Mouse (Mus musculus): ENCODE measurements around the gene Clic1. TPM values are rescaled to one million over a fixed set of nuclear protein-coding genes. Genes with fewer than 3 reads are reported as not detected.

The Clic1 gene
- polyA plus RNA-seq, 2 experiments = 103 to 229 TPM

DNA sequence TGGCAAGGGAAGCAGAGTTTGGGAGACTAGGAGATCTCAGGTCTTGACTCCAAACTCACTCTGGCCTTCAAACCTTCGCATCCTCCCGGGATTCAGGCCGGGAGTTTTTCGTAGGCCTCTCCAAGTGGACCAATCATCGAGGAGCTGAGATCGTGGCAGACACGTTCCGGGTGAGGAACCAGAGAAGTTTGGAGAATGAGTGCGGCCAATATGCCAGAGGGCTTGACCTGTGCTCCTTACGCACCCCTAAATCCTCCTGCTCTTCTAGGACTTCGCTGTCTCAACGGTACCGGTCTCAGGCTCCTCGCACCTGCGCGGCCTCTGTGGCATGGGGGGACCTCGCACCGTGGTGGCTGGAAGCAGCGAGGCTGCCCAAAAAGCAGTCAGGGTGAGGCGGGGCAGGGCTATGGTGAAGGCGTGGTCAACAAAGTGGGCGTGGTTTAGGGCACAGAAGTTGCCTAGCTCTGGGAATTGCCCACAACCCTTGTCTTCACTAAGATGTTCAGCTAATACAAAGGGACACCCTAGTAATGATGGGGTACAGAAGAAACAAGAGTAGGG, 11.1 kb downstream of the Clic1 start:
- no peak for TF ChIP-seq POLR2A (IDR thresholded peaks at IDR 0.05; ENCODE audit: borderline replicate concordance, extremely low read depth, insufficient read depth, insufficient read length)
- Histone ChIP-seq H3K36me3 (ENCODE audit: control insufficient read depth, insufficient read depth, low read length) (peaks cover 54% of the 10 kb centered on the region), H3K27me3 (ENCODE audit: control insufficient read depth, insufficient read depth, low read length) (peaks cover 9% of the 10 kb centered on the region), H3K27ac (replicated peaks; ENCODE audit: low read depth, low read length) (no peak overlapping the region), H3K4me2 (replicated peaks; ENCODE audit: low read depth, low read length, severe bottlenecking) (peak overlapping the region; percentile 89), H3K4me1 (ENCODE audit: control insufficient read depth, insufficient read depth, low read length) (peaks cover 27% of the 10 kb centered on the region), H3K9ac (ENCODE audit: low read depth, low read length, severe bottlenecking) (no peak overlapping the region; the same call in 1 of the 2 replicates), H3K4me3 (replicated peaks; ENCODE audit: low read length) (peak overlapping the region; percentile 61), H3K9me3 (ENCODE audit: control insufficient read depth, low read length) (no peaks in the 10 kb centered on the region)
- no peak for DNase-seq (ENCODE audit: low spot score)
- ATAC-seq (ENCODE audit: low FRiP score, low read depth) = no peak
- WGBS = 55% methylated on average over 22 of the region's 22 CpGs

DNA sequence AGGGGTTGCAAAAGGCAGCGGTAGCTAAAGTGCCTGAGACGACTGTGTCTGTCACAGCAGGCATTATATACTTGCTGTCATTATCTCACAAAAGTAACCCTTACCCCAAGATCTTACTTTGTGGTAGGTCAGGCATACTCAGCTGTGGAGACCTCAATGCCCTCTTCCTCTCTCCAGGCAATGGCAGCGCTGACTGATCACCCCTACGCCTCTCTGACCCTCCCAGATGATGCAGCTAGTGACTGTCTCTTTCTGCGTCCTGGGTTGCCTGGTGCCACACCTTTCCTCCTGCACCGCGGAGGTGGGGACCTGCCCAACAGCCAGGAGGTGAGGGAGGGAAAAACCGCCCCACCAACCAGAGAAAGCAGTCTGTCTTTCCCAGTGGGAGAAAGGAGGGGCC, 11.5 kb downstream of the Clic1 start:
- WGBS = 80% methylated on average over 8 of the region's 8 CpGs
- ATAC-seq (ENCODE audit: low FRiP score, low read depth) (no peak), DNase-seq (ENCODE audit: low spot score) (no peak)
- Histone ChIP-seq H3K4me3 (replicated peaks; ENCODE audit: low read length) (no peak overlapping the region), H3K4me2 (replicated peaks; ENCODE audit: low read depth, low read length, severe bottlenecking) (no peak overlapping the region), H3K27me3 (ENCODE audit: control insufficient read depth, insufficient read depth, low read length) (peaks cover 14% of the 10 kb centered on the region), H3K9me3 (ENCODE audit: control insufficient read depth, low read length) (no peaks in the 10 kb centered on the region), H3K4me1 (ENCODE audit: control insufficient read depth, insufficient read depth, low read length) (peaks cover 27% of the 10 kb centered on the region), H3K9ac (ENCODE audit: low read depth, low read length, severe bottlenecking) (no peak overlapping the region), H3K36me3 (ENCODE audit: control insufficient read depth, insufficient read depth, low read length) (peaks cover 49% of the 10 kb centered on the region), H3K27ac (replicated peaks; ENCODE audit: low read depth, low read length) (no peak overlapping the region)
- TF ChIP-seq POLR2A (IDR thresholded peaks at IDR 0.05; ENCODE audit: borderline replicate concordance, extremely low read depth, insufficient read depth, insufficient read length) = no peak

DNA sequence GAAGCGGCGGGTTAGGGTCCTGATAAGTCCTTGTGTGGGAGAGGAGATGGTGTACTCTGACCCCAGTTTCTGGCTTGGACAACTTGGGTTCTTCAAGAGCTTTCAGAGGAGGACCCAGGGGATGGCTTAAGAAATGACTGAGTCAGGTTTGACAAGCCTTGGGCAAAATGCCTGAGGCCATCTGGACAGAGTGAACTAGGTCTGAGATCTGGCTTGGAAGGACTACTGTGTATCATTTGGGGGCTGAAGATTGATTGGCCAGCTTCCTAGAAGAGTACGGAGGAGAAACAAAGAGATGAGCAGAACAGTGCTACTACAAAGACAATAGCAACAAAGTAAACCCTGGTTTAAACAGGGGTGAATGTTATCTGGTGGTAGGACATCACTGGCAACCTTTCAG, 13.7 kb downstream of the Clic1 start:
- peaks cover 23% of the 10 kb centered on the region for H3K27me3 ChIP-seq (ENCODE audit: control insufficient read depth, insufficient read depth, low read length)
- peaks cover 27% of the 10 kb centered on the region for H3K4me1 ChIP-seq (ENCODE audit: control insufficient read depth, insufficient read depth, low read length)
- no peak overlapping the region for H3K27ac ChIP-seq (replicated peaks; ENCODE audit: low read depth, low read length)
- H3K9ac ChIP-seq (ENCODE audit: low read depth, low read length, severe bottlenecking) = no peak overlapping the region
- no peak overlapping the region for H3K4me3 ChIP-seq (replicated peaks; ENCODE audit: low read length)
- DNase-seq (ENCODE audit: low spot score) (no peak), ATAC-seq (ENCODE audit: low FRiP score, low read depth) (no peak)
- peaks cover 32% of the 10 kb centered on the region for H3K36me3 ChIP-seq (ENCODE audit: control insufficient read depth, insufficient read depth, low read length)
- no peak overlapping the region for H3K4me2 ChIP-seq (replicated peaks; ENCODE audit: low read depth, low read length, severe bottlenecking)
- no peak for TF ChIP-seq POLR2A (IDR thresholded peaks at IDR 0.05; ENCODE audit: borderline replicate concordance, extremely low read depth, insufficient read depth, insufficient read length)
- no peaks in the 10 kb centered on the region for H3K9me3 ChIP-seq (ENCODE audit: control insufficient read depth, low read length)
- WGBS = 91% methylated on average over 3 of the region's 3 CpGs

DNA sequence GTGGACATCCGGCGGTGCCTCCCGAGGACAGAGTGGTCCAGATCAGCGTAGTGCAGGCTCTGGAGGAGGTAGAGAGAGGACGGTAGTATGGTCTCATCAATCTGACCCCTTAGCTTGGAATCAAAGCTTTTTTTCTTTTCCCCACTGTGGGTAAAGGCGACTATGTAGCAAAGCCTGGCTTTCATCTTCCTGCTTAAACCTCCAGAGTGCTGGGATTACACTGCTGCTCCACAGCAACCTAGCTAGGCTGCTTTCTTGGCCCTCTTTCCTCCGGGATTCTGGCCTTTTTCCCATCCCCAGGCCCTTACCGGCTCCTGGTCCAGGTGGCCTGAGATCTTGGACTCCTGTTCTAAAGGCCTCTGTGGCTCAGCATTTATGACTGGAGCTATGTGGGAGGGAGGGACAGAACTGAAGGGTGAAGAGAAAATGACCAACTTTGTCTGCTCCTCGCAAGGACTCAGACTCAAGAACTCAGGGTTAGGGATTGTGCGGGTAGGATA, 14.7 kb downstream of the Clic1 start:
- peak overlapping the region; percentile 25; the same call in 1 of the 2 replicates for H3K4me3 ChIP-seq (replicated peaks; ENCODE audit: low read length)
- peaks cover 23% of the 10 kb centered on the region for H3K27me3 ChIP-seq (ENCODE audit: control insufficient read depth, insufficient read depth, low read length)
- ATAC-seq (ENCODE audit: low FRiP score, low read depth) (no peak), DNase-seq (ENCODE audit: low spot score) (no peak)
- peaks cover 32% of the 10 kb centered on the region for H3K36me3 ChIP-seq (ENCODE audit: control insufficient read depth, insufficient read depth, low read length)
- 0 out of 2 replicates have a peak overlapping the region, but pooled peaks have one; percentile 20 for H3K27ac ChIP-seq (replicated peaks; ENCODE audit: low read depth, low read length)
- TF ChIP-seq POLR2A (IDR thresholded peaks at IDR 0.05; ENCODE audit: borderline replicate concordance, extremely low read depth, insufficient read depth, insufficient read length) = no peak
- 26% methylated on average over 10 of the region's 10 CpGs for WGBS
- no peaks in the 10 kb centered on the region for H3K9me3 ChIP-seq (ENCODE audit: control insufficient read depth, low read length)
- H3K4me1 ChIP-seq (ENCODE audit: control insufficient read depth, insufficient read depth, low read length) = peaks cover 27% of the 10 kb centered on the region
- 0 out of 2 replicates have a peak overlapping the region, but pooled peaks have one; percentile 25 for H3K9ac ChIP-seq (ENCODE audit: low read depth, low read length, severe bottlenecking)
- peak overlapping the region; percentile 56 for H3K4me2 ChIP-seq (replicated peaks; ENCODE audit: low read depth, low read length, severe bottlenecking)

DNA sequence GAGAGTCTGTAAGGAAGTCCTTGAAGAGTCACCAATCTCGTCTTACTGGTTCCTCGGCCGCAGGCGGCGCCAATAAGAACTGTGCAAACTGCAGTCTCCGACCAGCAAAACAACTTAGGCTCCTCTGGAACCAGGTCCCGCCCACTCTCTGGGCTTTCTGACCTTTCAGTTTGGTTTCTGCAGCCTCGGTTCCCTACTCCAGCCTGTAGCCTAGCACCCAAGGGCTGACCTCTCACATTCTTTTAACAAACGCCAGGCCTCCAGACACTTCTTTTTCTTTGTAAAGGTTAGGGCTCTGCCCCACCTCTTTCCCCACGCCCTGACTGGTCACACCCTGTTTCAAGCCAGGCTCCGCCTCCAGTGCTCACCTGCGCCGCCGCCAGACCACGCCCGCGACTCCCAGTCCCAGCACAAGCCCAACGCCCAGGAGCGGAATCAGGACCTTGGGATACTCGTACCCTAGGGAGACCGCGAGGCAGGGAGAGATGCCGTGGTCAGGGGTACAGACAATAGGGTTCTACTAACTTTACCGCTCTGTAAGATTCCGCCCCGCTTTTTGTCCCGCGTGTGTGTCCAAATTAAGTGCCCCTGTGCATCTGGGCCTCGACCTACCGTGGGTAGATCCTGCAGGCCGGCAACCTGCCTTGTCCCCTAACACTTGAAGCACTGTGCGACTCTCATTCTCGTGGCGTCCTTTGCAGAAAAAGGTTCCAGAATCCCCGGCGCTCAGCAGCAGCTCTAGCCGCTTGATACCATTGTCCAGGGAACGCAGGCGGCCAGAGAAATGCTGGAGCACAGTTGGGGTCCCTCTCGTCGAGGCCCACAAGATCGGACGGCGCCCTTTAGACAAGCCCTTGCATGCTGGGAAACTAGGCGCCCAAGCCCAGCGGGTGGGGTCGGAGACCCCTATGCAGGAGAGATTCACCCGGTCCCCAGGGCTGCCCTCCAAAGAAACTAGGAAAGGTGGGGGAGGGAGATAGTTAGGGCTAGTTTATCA, 15.5 kb downstream of the Clic1 start, which contains the start of gene Ly6g6c:
Gene Ly6g6c (plus strand): TSS at position 438 of the 997 bp plus-strand sequence.
- Histone ChIP-seq H3K4me3 (replicated peaks; ENCODE audit: low read length) (peak within 1 kb of the TSS; percentile 25), H3K9me3 (ENCODE audit: control insufficient read depth, low read length) (no peaks in the 10 kb centered on the region), H3K4me1 (ENCODE audit: control insufficient read depth, insufficient read depth, low read length) (peaks cover 24% of the 10 kb centered on the region), H3K4me2 (replicated peaks; ENCODE audit: low read depth, low read length, severe bottlenecking) (peak within 1 kb of the TSS; percentile 56), H3K27me3 (ENCODE audit: control insufficient read depth, insufficient read depth, low read length) (peaks cover 23% of the 10 kb centered on the region), H3K36me3 (ENCODE audit: control insufficient read depth, insufficient read depth, low read length) (peaks cover 30% of the 10 kb centered on the region), H3K27ac (replicated peaks; ENCODE audit: low read depth, low read length) (peak within 1 kb of the TSS; percentile 20; the same call in 1 of the 2 replicates), H3K9ac (ENCODE audit: low read depth, low read length, severe bottlenecking) (peak within 1 kb of the TSS; percentile 25)
- ATAC-seq (ENCODE audit: low FRiP score, low read depth) (peak; percentile 43; the same call in 1 of the 2 replicates), DNase-seq (ENCODE audit: low spot score) (no peak)
- 2% methylated on average over 45 of the region's 48 CpGs for WGBS
- no peak for TF ChIP-seq POLR2A (IDR thresholded peaks at IDR 0.05; ENCODE audit: borderline replicate concordance, extremely low read depth, insufficient read depth, insufficient read length)
